Mouse (Mus musculus) splenic B cell, adult 2 months (primary cell): ENCODE results near the gene Cdk1.

ENCODE experiments used
- DNase-seq: peaks from one replicate; pipeline ENCODE4 v3.0.0-alpha.2; 2011; ENCODE audit warnings: low read depth, low spot score
- H3K27me3 ChIP-seq: 2 replicates; pipeline ENCODE4 v1.6.1; 2012; ENCODE audit warnings: mild to moderate bottlenecking, low read length, moderate library complexity, mixed read lengths; ENCODE audit not compliant: control insufficient read depth, poor library complexity, insufficient read depth, severe bottlenecking
- H3K36me3 ChIP-seq: 2 replicates; pipeline ENCODE4 v1.6.1; 2012; ENCODE audit warnings: mild to moderate bottlenecking, low read length, moderate library complexity, mixed read lengths; ENCODE audit not compliant: control insufficient read depth, poor library complexity, insufficient read depth, severe bottlenecking

Gene Cdk1

DNA sequence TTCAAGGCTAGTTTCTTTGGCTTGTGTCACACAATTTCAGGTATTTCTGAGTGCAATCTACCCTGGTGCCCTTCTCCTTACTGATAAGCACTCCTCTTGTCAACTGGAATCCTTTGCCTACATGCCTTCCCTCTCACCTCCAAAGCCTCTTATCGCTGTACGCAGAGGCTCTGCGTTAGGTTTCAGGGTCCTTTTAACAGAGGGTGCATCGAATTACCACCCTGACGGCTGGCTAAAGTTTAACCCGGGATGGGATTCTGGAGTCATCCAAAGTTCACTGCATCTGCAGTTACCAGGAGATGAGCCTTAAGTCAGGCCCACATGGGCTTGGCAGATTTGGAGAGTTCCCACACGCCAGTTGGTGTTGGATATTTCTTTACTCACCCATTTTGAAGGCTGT, 47.1 kb downstream of the Cdk1 start:
- DNase-seq: no peak
- no peaks in the 10 kb centered on the region for H3K36me3 ChIP-seq
- no peaks in the 10 kb centered on the region for H3K27me3 ChIP-seq

DNA sequence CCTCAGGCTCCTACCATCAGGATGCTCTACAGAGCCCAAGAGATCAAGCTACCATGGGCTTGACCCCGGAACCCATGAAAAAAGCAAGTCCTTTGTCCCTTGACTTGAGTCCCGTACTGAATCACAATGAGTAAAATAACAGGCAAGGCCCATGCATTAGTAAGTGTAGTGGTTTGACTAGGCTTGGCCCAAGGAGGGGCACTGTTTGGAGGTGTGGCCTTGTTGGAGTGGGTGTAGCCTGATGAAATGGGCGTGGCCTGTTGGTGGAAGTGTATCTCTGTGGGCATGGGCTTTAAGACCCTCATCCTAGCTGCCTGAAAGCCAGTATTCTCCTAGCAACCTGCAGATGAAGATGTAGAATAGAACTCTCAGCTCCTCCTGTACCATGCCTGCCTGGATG, 47.9 kb downstream of the Cdk1 start:
- no peaks in the 10 kb centered on the region for H3K36me3 ChIP-seq
- H3K27me3 ChIP-seq: no peaks in the 10 kb centered on the region
- DNase-seq: no peak

DNA sequence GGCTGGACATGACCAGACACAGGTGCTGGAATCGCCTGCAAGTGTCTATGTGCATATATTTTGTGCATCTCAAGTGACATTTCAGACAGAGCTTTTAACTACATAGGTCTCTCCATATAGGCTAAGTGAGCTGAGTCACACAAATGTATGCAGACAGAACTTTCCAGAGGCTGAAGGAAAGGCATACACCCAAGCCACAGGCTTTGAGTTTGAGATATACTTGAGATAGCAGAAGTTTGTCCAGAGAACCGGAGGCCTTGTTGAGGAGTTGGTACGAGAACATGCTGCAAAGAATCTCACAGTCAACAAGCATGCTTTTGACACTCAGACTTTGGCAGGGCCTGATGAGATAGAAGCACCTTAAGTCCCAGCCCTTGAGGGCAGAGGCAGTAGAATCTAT, 50.1 kb downstream of the Cdk1 start:
- no peak for DNase-seq
- no peaks in the 10 kb centered on the region for H3K36me3 ChIP-seq
- H3K27me3 ChIP-seq: no peaks in the 10 kb centered on the region

DNA sequence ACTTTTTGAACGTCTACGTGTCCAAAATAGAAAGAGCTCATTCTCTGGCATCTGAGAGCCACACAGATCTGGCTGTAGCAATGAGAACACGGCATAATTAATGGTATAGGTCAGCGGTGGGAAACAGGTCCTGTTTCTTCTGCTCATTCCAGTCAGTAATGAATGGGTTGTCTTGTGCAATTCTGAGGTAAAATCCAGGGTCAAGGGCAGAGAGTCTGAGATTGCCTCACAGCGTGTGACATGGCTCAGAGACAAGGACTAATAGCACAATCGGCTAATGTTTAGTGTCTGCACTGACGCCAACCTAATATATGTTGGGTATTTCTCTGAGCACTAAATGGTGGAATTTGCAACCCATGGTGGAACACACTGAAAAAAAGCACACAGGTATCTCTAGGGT, 52.8 kb downstream of the Cdk1 start:
- no peaks in the 10 kb centered on the region for H3K27me3 ChIP-seq
- DNase-seq: no peak
- H3K36me3 ChIP-seq: no peaks in the 10 kb centered on the region

DNA sequence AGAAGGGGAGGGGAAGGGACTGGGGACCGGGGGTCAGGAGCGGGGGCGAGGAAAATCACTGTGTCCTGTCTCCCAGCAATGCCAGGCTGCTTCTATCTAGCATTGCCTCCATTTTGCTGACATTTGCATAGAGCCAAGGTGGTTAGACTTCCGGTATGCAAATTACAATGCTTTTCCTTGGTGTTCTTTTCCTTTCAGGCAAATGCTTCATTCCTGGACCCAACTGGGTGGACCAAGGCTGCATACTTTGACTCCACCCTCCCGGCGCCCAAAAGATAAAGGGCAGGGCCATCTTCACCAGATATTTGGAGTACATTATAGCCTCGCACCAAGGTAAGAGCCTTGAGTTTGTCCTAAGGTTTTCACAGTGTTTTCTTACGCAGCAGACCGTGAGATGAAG, 56.8 kb downstream of the Cdk1 start:
- Histone ChIP-seq H3K36me3 (no peaks in the 10 kb centered on the region), H3K27me3 (no peaks in the 10 kb centered on the region)
- no peak for DNase-seq

DNA sequence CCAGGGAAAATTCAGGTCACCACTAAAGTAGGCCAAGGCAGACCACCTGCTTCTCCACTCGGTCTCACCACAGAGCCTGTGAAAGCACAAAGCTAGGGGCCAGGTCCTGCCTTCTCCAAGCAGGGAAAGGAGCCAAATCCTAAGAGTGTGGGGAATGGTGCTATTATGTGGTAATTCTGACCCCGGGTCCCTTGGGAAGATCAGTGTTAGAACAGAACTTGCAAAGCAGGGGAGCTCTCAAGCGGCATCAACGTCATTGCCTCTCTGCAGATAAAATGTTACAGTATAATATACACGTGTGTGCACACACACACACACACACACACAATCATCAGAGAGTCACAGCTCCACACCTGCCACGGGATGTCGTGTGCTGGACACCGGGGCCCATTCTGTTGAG, 62.0 kb downstream of the Cdk1 start:
- H3K36me3 ChIP-seq: no peaks in the 10 kb centered on the region
- no peaks in the 10 kb centered on the region for H3K27me3 ChIP-seq
- DNase-seq: no peak

DNA sequence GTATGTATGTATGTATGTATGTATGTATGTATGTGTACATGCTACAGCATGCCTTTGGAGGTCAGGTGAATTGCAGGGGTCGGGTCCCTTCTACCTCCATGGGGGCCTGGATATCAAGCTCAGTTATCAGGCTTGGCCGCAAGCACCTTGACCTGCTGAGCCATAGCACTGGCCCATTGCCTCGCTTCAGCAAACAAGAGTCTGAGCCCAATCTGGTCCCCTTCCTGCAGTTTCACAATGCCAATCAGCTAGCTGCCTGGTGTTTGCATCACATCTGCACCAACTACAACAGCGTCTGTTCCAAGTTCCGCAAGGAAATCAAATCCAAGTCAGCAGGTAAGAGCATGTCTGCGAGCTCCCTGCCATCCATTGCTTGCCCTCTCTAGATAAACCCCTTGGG, 64.0 kb downstream of the Cdk1 start:
- no peaks in the 10 kb centered on the region for H3K27me3 ChIP-seq
- DNase-seq: no peak

DNA sequence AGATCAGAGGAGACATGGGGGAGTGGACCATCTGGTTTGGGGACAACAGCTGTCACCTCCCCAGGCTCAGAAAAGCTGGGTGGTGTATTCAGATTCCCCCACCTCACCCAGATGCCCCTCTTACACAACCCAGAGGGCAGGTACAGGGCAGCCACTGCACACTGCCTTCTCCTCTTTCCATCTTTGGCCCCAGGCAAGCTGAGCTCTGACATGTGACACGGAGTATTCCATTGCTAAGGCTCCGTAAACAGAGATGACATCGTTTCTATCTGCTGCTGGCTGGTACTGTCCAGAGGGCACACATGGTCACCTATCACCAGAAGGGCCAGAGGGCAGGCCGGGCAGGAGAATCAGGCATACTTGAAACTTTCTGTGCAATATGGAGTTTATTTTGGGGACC, 64.7 kb downstream of the Cdk1 start:
- Histone ChIP-seq H3K27me3 (no peaks in the 10 kb centered on the region), H3K36me3 (no peaks in the 10 kb centered on the region)
- DNase-seq: no peak

More for the DNA sequence above, 64.0 kb downstream of the Cdk1 start:
- H3K36me3 ChIP-seq: no peaks in the 10 kb centered on the region

DNA sequence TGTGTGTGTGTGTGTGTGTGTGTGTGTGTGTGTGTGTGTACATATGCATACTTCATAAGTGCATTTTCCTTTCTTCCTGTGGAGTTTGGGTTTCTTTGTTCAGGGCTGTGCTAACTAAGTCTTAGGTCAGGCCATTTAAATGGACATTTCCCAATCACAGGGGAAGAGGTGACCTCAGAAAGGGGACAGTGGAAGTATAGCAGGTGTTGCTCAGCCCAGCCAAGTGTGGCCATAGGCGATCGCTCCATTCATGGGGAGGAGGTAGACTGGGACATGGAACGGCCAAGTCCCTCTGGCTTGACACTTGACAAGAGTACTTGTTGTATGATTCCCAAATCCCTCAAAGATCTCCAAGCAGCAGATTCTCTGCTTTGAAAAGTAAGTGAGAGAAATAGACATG, 65.8 kb downstream of the Cdk1 start:
- DNase-seq: no peak
- H3K27me3 ChIP-seq: no peaks in the 10 kb centered on the region
- no peaks in the 10 kb centered on the region for H3K36me3 ChIP-seq
